Mouse (Mus musculus) layer of hippocampus, adult 11-12 months (tissue): ENCODE data around the gene Opcml.

Experiments
- DNase-seq: peaks from one replicate; pipeline ENCODE4 v3.0.0; 2022; ENCODE audit warnings: low spot score

The Opcml gene

GRCm38 (mm10) chr9:28617666-28618065 is 827.1 kb downstream of the Opcml start:
- no peak for DNase-seq

GRCm38 (mm10) chr9:28618186-28618892 is 827.8 kb downstream of the Opcml start:
- DNase-seq = no peak

DNA sequence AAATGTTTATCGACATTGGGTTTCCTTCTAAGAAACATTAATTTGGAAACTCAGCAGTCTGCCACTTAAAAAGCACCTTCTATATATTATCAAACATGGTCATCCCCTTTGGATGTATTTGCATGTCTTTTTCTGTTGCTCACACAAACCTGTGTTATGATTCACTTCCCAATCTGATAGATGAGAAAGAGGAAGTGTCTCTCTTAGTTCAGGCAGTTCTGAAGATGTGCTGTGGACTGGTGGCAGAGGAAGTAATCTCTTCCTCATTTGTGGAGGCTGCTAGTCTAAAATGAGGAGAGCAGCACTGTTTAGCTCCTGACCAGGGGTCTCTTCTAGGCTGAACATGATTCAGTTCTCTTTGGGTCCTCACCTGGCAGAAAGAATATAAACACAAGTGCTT is 831.4 kb downstream of the Opcml start:
- DNase-seq = no peak

DNA sequence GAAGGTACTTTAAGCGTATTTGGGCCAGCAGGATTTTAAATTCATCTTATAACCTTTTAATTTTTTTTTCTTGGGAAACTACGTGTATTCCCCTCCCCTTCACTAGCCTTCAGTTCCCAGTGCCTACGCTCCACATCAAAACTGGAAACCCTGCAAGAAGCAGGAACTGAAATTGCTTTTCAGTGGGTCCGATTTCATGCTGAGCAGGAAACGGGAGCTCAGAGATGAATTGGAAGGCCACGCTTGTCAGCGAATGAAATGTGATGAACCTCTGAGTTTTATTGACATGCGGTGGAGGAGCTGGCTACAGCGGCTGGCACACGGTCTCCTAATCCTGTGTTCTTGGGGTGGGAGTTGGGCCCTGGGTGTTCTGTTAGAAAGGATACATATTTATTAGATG is 834.3 kb downstream of the Opcml start:
- DNase-seq = no peak

GRCm38 (mm10) chr9:28642766-28643165 is 852.2 kb downstream of the Opcml start:
- DNase-seq = no peak

- DNase-seq = no peak
Observed at GRCm38 (mm10) chr9:28644063-28644462, 853.5 kb downstream of the Opcml start.

DNA sequence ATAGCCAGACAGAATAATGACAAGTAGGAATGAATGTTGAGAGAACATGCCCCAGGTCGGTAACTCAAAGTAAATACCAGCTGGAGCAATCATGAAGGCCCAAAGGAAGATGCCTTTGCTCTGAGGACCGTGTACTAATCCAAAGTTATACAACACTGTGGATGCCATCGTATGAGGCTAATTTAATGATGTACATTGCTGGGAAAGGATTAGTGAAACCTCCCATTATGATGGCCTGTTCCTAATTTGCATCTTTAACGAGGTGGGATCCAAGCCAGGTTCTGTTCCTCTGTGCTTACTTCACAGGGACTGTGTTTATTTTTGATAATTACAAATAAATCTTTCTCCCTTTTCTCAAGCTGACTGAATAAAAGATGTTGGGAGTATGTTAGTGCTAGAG is 859.5 kb downstream of the Opcml start:
- DNase-seq = no peak

- no peak for DNase-seq
Observed at GRCm38 (mm10) chr9:28659996-28660395, 869.4 kb downstream of the Opcml start.

- peak; percentile 34 for DNase-seq
Observed at GRCm38 (mm10) chr9:28662882-28663281, 872.3 kb downstream of the Opcml start.

- DNase-seq = no peak
Observed at GRCm38 (mm10) chr9:28680309-28680708, 889.7 kb downstream of the Opcml start.

DNA sequence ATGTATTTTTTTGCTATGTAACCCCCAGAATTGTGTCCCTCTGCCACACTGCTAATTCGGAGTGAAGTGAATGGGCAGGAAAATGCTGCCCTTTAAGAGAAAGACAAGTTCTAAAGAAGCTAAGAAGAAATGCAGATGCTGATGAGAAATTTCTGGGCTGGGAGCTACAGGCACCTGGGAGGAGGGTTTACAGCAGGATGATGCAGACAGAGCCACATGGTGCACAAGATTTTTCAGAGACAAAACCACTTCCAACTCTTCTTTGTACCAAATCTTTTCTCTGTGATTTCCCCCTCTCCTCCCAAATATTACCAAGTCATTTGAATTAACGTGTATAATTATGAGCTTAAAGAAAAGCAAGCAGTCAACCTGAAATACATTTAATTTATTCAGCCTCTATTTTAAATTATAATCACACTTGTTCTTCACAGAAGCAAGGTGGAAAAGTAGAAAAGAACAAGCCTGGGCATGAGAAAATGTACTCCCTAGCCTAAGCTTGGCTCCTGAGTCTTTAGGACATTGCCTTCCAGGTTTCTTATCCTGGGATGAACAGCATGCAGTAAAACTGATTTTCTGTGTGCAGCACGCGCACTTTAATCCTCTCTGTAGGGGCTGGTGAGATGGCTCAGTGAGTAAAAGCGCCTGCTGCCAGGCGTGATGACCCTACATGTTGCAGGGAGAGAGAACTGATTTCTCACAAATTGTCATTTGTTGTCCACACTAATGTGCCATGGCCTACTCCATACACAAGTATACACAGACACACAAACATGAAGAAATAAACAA is 890.9 kb downstream of the Opcml start:
- DNase-seq = no peak

DNA sequence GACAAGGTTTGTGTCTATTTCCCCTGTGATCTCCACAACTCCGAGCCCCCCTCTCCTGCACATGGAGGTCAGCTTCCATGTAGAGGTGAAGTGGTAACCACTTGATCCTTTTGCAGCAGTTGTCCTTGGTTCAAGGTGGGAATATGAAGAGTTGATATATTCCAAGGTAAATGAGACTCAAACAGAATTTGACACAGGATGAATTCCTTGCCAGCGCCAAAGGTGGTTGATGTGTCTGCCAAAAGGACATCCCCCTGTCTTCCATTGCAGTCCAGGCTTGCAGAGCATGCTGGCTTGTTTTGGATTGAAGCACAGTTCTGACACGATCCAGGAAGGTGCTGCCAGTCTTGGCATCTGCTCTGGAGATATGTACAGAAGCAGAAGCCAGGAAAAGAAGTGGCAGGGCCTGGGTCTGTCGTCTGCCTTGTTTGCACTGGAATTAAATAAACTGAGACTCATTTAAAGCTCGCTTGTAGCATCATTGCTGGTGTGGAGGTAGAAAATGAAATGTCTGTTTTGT is 893.4 kb downstream of the Opcml start:
- no peak for DNase-seq

DNA sequence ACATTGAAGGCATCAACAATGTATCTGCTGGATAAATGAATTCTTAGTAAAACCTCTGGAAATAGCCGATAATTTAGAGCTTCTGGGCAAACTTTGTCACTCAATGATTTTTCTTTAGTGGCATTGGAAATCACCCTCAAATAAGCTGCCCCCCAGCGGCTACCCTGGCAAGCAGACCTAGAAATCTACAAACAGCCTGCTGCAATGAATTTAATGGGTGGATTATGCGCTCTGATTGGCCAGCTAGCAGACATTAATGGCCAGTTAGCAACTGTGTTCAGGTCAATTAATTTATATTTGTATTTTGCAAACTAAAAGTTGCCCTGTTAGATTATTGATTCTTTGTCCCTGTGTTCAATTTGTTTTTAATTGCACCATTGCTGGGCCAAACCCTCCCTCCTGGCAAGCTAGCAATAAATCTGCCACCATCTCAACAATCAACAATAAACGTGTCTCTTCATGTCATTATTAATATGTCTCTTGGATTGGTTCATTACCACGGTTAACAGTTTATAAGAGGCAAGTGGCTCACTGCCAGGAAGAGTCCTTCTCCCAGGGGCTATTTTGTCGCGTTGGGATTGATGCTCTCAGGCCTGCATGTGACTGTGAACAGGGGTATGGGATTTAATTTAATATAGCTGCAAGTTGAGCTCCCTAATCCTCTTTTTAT is 896.5 kb downstream of the Opcml start:
- no peak for DNase-seq

- DNase-seq = no peak
Observed at GRCm38 (mm10) chr9:28690134-28690533, 899.6 kb downstream of the Opcml start.

DNA sequence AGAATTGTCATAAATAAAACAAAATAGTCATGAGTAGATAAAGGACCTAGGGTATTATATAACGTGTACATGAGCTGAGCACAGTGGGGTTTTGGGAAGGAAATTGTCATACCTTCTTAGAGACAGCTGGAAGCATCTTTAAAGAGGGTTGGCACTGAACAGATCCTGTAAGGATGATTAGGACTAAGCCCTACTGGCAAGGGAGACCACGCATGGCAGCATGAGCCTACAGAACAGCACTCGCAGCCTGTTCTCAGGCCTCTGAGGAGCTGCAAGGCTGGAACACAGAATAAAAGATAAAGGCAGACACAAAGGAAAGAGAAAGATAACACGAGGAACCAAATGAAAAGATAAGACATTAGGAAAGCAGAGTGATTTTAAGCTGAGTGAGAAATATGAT is 915.2 kb downstream of the Opcml start:
- no peak for DNase-seq

GRCm38 (mm10) chr9:28714544-28714943 is 924.0 kb downstream of the Opcml start:
- no peak for DNase-seq

DNA sequence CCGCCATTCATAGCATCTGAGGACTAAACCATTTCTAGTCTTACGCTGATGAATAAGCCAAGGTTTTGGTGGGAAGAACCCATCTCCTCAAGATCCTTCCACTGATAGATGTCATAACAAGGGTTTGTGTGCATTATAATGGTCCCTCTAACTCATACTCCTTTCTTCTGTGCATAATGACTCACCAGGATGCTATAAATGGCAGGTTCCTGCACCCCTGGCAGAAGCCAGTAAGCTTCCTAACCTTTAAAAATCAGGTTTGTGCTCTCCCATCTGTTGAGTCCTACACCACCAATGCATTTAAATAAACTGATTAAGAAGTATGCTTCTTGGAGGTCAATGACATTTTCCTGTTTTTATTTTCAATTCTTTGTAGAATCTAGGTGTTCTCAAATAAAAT is 929.6 kb downstream of the Opcml start:
- DNase-seq = no peak

DNA sequence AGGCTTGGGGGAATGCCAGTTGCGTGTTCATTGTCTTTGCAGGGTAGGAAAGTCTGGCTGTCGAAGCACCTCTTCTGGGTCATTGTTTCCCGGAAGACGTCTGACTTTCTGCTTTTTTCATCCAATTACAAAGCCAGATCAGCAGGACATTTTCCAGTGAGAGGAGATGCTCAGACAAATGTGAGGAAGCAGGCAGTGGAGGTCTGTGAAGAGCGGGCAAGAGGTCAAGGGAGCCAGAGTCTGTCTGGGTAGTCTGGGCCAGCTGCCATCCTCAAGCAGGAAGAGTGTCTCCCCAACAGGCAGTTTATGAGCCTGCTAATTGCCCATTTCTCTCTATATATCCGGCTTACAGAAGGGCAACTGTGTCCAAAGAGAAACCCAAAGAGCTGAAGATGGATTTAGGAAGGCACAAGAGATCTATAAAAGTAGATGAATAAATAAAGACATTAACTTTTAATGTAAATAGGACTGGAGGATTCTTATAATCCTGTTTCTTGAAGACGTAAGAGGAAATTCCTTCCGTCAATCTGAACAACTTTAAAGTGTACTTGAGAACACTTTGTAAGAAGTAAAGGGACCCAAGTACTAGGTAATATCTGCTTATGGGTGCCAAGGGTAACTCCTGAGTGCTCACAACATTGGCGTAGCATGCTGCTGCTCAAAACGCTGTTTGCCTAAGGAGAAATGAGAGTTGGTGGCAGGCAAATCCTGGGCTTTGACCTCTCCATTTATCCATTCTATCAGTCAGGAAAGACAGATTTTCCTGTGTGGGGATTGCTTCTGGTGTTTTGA is 941.4 kb downstream of the Opcml start:
- no peak for DNase-seq

DNA sequence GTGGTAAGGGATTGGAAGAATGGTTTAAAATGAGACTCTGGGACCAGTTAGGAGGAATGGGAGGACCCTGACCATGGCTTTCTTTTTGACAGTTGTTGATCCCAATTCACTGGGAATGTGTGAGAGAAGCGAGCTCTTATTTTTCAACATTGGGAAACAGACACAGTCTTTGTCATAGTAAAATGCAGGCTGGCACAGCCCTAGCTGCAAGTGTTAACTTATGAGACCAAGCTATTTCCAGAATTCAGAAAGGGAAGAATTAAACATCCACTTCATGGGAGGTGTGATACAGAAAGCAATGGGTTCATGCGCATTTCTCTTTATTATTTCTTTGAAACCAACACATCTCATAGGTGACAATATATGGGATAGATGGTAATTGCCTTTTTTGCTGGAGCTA is 947.4 kb downstream of the Opcml start:
- peak; percentile 13 for DNase-seq

- DNase-seq = peak; percentile 68
Observed at GRCm38 (mm10) chr9:28738451-28738860, 947.9 kb downstream of the Opcml start.

DNA sequence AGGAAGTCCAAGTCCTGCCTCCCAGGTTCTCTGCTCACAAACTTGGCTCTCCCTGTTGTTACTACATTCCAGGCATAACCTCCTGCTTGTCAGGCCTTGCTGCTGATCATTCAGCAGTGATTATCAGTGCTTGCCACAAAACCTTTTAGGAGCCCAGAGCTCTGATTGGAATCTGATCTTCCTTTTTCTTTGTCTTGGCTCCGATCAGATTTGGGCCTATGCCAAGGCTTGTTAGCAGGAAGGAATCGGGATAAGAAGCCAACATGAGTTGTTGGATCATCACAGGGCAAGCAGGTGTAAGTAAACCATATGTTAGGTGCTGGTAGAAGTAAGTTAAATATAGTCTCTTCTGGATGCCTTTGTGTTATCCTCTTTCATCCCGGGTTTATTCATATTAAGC is 954.2 kb downstream of the Opcml start:
- DNase-seq = no peak

- DNase-seq = peak; percentile 23
Observed at GRCm38 (mm10) chr9:28748902-28749301, 958.3 kb downstream of the Opcml start.
